Mouse (Mus musculus) ES-Bruce4 (cell line): ENCODE measurements around the gene Iqschfp. TPM values are rescaled to one million over a fixed set of nuclear protein-coding genes. Genes with fewer than 3 reads are reported as not detected.

Source experiments
- H3K27ac ChIP-seq: 2 replicates; pipeline ENCODE4 v1.5.1; 2012; ENCODE audit warnings: low read length, inconsistent platforms; ENCODE audit not compliant: insufficient read depth
- H3K27me3 ChIP-seq: 2 replicates; pipeline ENCODE4 v1.6.1; 2012; ENCODE audit warnings: mild to moderate bottlenecking, low read length, inconsistent platforms; ENCODE audit not compliant: control insufficient read depth, poor library complexity, insufficient read depth, severe bottlenecking
- H3K36me3 ChIP-seq: 2 replicates; pipeline ENCODE4 v1.6.1; 2012; ENCODE audit warnings: inconsistent platforms, mild to moderate bottlenecking, low read length, moderate library complexity; ENCODE audit not compliant: control insufficient read depth, poor library complexity, insufficient read depth, severe bottlenecking
- H3K4me1 ChIP-seq: one replicate; pipeline ENCODE4 v1.8.1; 2011; ENCODE audit warnings: low read length; ENCODE audit not compliant: control insufficient read depth, insufficient read depth
- H3K4me3 ChIP-seq: 2 replicates; pipeline ENCODE4 v1.5.1; 2011; ENCODE audit warnings: low read depth, mild to moderate bottlenecking, low read length
- H3K9ac ChIP-seq: 2 replicates; pipeline ENCODE4 v1.6.1; 2012; ENCODE audit warnings: low read depth, mild to moderate bottlenecking, inconsistent platforms; ENCODE audit not compliant: poor library complexity, severe bottlenecking
- H3K9me3 ChIP-seq: replicated peaks from 2 replicates; pipeline ENCODE4 v1.6.1; 2012; ENCODE audit warnings: mild to moderate bottlenecking, low read length, inconsistent platforms; ENCODE audit not compliant: control insufficient read depth, poor library complexity, insufficient read depth, severe bottlenecking
- CTCF ChIP-seq: IDR thresholded peaks from one replicate; pipeline ENCODE4 v1.8.1; 2011; ENCODE audit warnings: low read depth, low read length
- EP300 ChIP-seq: IDR thresholded peaks from 2 replicates; pipeline ENCODE4 v1.6.1; 2011; ENCODE audit warnings: low read depth, low read length; ENCODE audit not compliant: insufficient read depth
- POLR2A ChIP-seq: IDR thresholded peaks from one replicate; pipeline ENCODE4 v1.8.1; 2011; ENCODE audit warnings: low read length; ENCODE audit not compliant: insufficient read depth
- polyA plus RNA-seq: library from polyadenylated mRNA; stranded (reverse); fragments of >200 nt; gene quantifications from 2 replicates; pipeline ENCODE4 v1.2.4, GENCODE M21; 2011; ENCODE audit warnings: low read depth; ENCODE audit not compliant: missing spikeins, insufficient read depth, insufficient read length

Iqschfp gene
- polyA plus RNA-seq, 1 experiment = not detected

- Histone ChIP-seq H3K4me1 (no peaks in the 10 kb centered on the region), H3K27ac (no peak overlapping the region), H3K9me3 (no peaks in the 10 kb centered on the region), H3K4me3 (no peak overlapping the region), H3K27me3 (no peaks in the 10 kb centered on the region), H3K36me3 (no peaks in the 10 kb centered on the region; the same call in 1 of the 2 replicates), H3K9ac (no peak overlapping the region)
- no peak for TF ChIP-seq POLR2A
- TF ChIP-seq EP300 = no peak
- no peak for TF ChIP-seq CTCF
Observed at GRCm38 (mm10) chr3:68558744-68559143, 666.7 kb downstream of the Iqschfp start.

DNA sequence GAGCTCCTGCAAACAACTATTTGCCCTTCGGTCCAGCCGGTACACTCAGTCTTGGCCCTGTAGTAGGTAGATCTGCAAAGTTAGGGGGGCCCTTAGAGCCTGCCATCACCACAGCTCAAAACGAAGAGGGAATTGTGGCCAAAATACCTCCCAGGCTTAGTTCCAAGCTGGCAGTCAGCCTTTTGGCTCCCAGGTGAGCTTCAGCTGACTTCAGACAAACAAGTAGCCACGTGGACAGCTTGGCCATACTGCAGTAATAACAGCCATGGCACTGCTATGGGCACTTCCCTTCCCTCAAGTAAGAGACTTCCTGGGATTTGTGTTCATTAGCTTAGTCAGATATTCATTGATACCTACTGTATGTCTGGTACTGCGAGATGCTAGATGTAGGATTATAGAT lies 668.0 kb downstream of the Iqschfp start:
- TF ChIP-seq CTCF (no peak), POLR2A (no peak), EP300 (no peak)

DNA sequence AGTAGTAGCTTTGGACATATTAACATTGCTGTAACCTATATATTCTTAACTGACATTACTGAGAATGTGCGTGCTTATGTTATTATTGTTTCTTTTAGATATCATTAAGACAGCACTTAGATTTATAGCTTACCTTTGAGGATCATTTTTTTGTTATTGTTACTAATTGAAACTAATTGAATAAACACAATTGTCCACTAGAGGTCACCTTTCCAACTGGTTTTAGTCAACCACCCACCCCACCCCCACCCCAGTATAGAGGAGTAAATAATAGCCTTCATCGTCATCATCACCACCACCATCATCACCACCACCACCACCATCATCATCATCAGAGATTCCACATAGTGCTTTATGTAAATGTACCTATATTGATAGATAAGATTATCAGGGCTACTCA lies 670.8 kb downstream of the Iqschfp start:
- no peaks in the 10 kb centered on the region for H3K9me3 ChIP-seq
- TF ChIP-seq POLR2A (no peak), CTCF (no peak), EP300 (no peak)
- H3K27me3 ChIP-seq = no peaks in the 10 kb centered on the region
- no peak overlapping the region for H3K27ac ChIP-seq
- H3K36me3 ChIP-seq = no peaks in the 10 kb centered on the region; the same call in 1 of the 2 replicates
- no peak overlapping the region for H3K9ac ChIP-seq
- H3K4me3 ChIP-seq = no peak overlapping the region
- H3K4me1 ChIP-seq = peaks cover 3% of the 10 kb centered on the region

More for the DNA sequence above, 668.0 kb downstream of the Iqschfp start:
- Histone ChIP-seq H3K9ac (no peak overlapping the region), H3K4me3 (no peak overlapping the region), H3K9me3 (no peaks in the 10 kb centered on the region), H3K4me1 (no peaks in the 10 kb centered on the region), H3K27me3 (no peaks in the 10 kb centered on the region), H3K36me3 (no peaks in the 10 kb centered on the region; the same call in 1 of the 2 replicates), H3K27ac (no peak overlapping the region)

DNA sequence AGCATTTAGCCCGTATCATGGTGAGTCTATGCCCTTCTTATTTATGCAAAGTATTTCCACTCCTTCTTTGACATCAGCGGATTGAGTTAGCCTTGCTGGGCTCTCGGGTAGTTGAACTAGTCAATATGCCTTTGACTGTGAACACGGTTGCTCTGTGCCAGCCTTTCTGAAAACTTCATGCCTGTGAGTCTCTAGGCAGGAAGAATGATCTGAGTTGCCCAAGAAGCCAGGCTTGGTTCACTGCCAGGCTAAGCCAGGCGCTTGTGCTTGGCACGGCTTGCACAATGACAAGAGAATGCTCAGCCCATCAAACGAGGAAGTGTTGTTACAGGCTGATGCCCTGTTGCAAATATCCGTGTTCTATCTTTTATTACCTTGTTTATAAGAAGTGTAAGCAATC lies 671.9 kb downstream of the Iqschfp start:
- H3K4me3 ChIP-seq = no peak overlapping the region
- H3K27me3 ChIP-seq = no peaks in the 10 kb centered on the region
- TF ChIP-seq CTCF = no peak
- no peak for TF ChIP-seq EP300
- no peak overlapping the region for H3K9ac ChIP-seq
- peaks cover 8% of the 10 kb centered on the region for H3K4me1 ChIP-seq
- no peak overlapping the region for H3K27ac ChIP-seq
- H3K36me3 ChIP-seq = no peaks in the 10 kb centered on the region; the same call in 1 of the 2 replicates
- no peaks in the 10 kb centered on the region for H3K9me3 ChIP-seq

GRCm38 (mm10) chr3:68564978-68565674 lies 673.1 kb downstream of the Iqschfp start:
- H3K27me3 ChIP-seq = no peaks in the 10 kb centered on the region
- no peaks in the 10 kb centered on the region; the same call in 1 of the 2 replicates for H3K36me3 ChIP-seq
- TF ChIP-seq POLR2A = no peak
- no peak for TF ChIP-seq CTCF
- peak; percentile 99 for TF ChIP-seq EP300
- H3K27ac ChIP-seq = peak overlapping the region; percentile 92
- H3K9ac ChIP-seq = no peak overlapping the region
- no peak overlapping the region for H3K4me3 ChIP-seq
- H3K9me3 ChIP-seq = no peaks in the 10 kb centered on the region
- H3K4me1 ChIP-seq = peaks cover 8% of the 10 kb centered on the region

DNA sequence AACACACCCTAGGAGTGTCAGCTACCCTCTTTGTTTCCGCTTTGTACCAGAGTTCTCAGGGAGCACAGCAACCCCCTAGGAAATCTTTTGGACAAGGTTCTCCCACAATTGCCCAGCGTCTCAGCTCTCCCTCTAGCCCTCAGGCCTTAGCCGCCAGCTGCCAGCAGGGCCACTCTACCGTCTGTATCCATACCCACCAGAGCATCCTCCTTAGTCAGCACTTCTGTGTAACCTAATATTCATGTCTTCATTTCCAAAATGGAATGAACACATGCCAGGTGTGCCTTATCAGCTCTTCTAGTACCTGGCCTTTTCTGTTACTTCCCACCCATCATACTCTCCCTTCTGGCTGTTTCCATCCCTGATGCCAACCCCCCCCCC lies 673.6 kb downstream of the Iqschfp start:
- Histone ChIP-seq H3K27ac (peak overlapping the region; percentile 92), H3K4me1 (peaks cover 8% of the 10 kb centered on the region), H3K4me3 (no peak overlapping the region), H3K9ac (no peak overlapping the region), H3K9me3 (no peaks in the 10 kb centered on the region), H3K36me3 (no peaks in the 10 kb centered on the region; the same call in 1 of the 2 replicates), H3K27me3 (no peaks in the 10 kb centered on the region)
- 0 out of 2 replicates have a peak, but pooled peaks have one; percentile 46 for TF ChIP-seq EP300
- no peak for TF ChIP-seq CTCF
